Mouse (Mus musculus) heart, postnatal 25 days (tissue): Measurements from ENCODE around the gene Fam104a. TPM values are rescaled to one million over a fixed set of nuclear protein-coding genes. Genes with fewer than 3 reads are reported as not detected.

Experiments
- DNase-seq: peaks from one replicate; pipeline ENCODE4 v3.0.0; 2022; ENCODE audit warnings: low spot score
- intact Hi-C: fragments of 180-260 bp; cut with DNase I; formaldehyde crosslinking; loops from one replicate; pipeline ENCODE4 v1.15.1; 2025
- total RNA-seq, 2 experiments: library from RNA; stranded (reverse); gene quantifications; 2 replicates each; pipeline ENCODE4 v1.2.3; 2021

Gene Fam104a
- total RNA-seq, 2 experiments from 2014 or later: 13.9 to 15.0 TPM

GRCm38 (mm10) chr11:113648690-113649352, 35.1 kb downstream of the Fam104a start, which contains the start of gene Cog1:
TSS of gene Cog1 (plus strand) at chr11:113649169.
- intact Hi-C loops: loop anchor here (1.0 kb wide), 2 partner anchors 33 to 163 kb away; no protein-coding TSS in a partner anchor
- DNase-seq: no peak

DNA sequence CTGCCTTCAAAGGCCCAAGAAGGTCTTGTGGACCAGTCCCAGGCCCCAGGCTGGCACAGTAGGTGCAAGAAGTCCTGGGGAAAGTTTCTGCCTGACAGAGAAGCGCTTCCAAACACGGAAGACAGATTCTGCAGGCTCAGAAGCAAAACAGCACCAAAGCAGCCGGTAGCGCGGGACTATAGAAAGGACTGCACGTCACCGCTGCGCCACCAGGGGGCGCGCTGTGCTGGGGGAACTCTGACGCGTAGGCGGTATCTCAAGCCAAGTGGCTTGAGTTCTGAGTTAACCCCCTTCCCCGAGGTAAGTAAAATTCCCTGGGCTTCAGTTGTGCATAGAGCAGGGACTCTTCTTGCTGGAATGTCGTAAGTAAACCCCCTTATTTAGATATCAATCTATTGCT, 35.8 kb downstream of the Fam104a start:
- intact Hi-C loops: loop anchor here (1.0 kb wide), 2 partner anchors 34 to 164 kb away; no protein-coding TSS in a partner anchor
- DNase-seq: peak; percentile 39

DNA sequence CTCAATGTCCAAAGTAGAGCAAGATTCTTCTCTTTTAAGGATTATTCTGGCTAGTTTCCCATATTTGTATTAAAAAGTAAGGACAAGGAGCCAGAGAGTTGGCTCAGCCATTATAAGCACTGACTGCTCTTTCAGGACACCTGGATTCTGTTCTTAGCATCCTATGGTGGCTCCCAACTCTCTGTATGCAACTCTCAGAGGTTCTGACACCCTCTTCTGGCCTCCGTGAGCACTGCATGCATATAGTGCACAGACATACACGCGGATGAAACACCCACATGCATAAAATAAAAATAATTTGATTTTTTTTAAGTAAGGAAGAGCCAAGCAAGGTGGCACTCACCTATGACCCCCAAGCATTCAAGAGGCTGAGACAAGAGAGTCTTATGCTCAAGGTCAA, 38.8 kb downstream of the Fam104a start:
- DNase-seq: no peak
- intact Hi-C loops: no loop called here

DNA sequence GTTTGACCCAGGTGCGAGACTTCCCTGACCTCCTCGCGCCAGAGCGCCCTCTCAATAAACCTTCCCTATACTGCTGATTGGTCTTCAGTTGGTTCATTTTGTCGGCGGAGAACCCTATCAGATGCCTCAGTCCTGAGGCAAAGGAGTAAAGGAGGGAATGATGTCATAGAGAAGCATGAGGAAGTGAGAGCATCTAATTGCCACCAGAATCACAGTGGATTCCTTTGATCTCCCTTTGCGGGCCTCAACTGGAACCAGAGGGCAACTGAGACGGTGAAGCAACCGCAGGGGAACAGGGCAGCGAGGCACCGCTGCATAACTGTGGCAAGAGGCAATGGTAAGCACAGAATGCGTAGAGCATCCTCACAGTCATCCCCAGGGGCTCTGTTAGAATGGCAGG, 45.3 kb downstream of the Fam104a start:
- intact Hi-C loops: no loop called here
- DNase-seq: no peak

DNA sequence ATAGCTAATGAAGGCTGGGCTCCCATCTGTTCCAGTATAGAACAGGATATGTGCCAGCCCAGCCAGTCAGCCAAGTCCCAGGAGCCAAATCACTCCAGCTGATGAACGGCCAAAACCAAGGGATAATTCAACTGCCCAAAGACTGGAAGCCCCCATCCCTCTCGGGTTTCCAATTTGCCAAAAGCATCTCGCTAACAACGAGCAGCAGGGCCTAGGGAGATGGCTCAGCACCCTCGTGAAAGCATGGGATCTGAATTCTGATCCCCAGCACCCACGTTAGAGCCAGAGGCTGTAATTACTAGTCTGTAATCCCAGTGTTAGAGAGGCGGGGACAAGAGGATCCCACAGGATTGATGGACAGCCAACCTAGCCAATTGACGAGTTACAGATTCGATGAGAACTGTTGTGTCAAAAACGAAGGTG, 49.2 kb downstream of the Fam104a start:
- intact Hi-C loops: no loop called here
- no peak for DNase-seq

GRCm38 (mm10) chr11:113633398-113633797, 50.6 kb downstream of the Fam104a start:
- intact Hi-C loops: no loop called here
- no peak for DNase-seq

DNA sequence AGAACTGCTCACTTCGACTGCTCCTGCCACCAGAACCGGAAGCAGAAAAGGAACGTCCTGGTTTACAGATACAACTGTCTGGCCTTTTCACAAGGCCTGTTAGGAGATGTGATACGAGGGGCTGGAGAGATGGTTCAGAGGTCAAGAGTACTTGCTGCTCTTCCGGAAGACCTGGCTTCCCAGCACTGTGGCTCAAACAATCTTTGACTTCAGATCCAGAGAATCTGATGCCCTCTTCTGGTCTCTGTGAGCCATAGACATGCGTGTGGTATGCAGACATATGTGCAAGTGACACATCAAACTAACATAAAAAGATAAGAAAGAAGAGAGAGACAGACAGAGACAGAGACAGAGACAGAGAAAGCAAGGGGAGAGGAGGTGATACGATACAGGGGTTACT, 51.7 kb downstream of the Fam104a start:
- intact Hi-C loops: no loop called here
- no peak for DNase-seq

- intact Hi-C loops: no loop called here
- DNase-seq: no peak
Observed at GRCm38 (mm10) chr11:113631862-113632261, 52.1 kb downstream of the Fam104a start.

DNA sequence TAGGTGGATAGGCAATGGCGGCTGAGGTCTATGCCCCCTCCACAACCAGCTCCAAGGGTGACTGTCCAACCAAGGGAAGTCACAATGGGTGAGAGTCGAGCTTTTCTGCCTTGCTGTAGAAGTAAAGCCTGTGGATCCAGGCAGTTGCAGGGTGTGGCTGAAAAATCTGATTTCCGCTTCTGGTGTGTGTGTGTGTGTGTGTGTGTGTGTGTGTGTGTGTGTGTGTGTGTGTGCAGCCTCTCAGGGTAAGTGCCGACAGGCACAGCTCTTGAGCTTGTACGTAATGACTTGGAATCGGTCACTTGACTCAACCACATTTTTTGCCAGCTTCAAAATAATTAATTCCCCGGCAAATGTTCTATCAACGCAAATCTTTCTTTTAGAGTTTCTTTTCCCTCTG, 52.7 kb downstream of the Fam104a start:
- DNase-seq: no peak
- intact Hi-C loops: no loop called here

DNA sequence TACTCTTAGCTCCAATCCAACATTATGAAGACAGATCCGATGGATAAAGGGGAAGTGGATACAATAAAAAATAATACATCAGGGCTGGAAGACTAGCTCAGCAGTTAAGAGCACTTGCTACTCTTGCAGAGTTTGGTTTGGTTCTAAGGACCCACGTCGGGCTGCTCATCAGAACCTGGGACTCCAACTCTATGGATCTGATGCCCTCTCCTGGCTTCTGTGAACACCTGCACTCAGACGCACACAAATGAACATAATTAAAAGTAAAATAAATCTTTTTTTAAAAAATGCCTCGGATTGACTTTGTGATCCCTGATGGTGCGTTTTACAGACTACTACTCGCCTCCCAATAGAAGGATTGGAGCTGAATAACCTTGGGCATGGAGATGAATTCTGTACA, 53.3 kb downstream of the Fam104a start:
- intact Hi-C loops: no loop called here
- no peak for DNase-seq

- intact Hi-C loops: no loop called here
- DNase-seq: no peak
Observed at GRCm38 (mm10) chr11:113627785-113628184, 56.2 kb downstream of the Fam104a start.

DNA sequence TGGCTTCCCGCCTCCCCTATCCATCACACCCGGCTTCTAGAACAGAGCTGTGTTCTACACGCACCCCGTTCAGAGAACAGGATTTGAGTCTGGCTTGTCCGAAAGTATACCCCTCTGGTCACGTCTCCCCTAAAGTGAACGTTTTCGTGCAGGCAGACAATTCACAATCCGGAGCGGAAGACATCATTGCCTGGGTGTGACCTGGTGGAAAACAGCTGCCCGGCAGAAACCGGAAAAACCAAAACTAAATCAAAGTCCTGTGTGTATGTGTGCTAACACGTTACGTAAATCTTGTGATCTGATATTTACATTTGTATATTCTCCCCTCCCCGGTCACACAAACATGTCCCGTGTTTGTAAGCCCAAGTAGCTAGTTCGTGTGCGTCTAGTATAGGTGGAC, 58.5 kb downstream of the Fam104a start:
- intact Hi-C loops: no loop called here
- no peak for DNase-seq

DNA sequence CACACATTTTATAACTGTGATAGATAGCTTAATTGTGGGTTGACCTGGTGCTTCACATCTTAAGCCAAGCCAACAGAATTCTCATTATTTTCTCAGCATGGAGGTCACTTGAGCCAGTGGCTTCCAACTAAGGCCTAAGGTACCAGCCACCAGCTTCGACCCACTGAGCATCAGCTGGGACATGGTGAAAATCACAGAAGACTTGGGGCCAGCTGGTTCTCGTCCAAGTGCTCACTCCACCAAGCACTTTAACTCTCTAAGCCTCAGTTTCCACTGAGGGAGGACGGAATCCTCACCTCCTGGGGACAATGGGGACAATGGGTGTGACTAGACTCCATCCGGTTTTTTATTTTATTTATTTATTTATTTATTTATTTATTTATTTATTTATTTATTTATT, 61.9 kb downstream of the Fam104a start:
- DNase-seq: no peak
- intact Hi-C loops: no loop called here

GRCm38 (mm10) chr11:113621001-113621400, 63.0 kb downstream of the Fam104a start:
- intact Hi-C loops: no loop called here
- DNase-seq: no peak

- intact Hi-C loops: loop anchor here (5.0 kb wide), 2 partner anchors 322 to 442 kb away; no protein-coding TSS in a partner anchor
- DNase-seq: no peak
Observed at GRCm38 (mm10) chr11:113619420-113620080, 64.4 kb downstream of the Fam104a start.

DNA sequence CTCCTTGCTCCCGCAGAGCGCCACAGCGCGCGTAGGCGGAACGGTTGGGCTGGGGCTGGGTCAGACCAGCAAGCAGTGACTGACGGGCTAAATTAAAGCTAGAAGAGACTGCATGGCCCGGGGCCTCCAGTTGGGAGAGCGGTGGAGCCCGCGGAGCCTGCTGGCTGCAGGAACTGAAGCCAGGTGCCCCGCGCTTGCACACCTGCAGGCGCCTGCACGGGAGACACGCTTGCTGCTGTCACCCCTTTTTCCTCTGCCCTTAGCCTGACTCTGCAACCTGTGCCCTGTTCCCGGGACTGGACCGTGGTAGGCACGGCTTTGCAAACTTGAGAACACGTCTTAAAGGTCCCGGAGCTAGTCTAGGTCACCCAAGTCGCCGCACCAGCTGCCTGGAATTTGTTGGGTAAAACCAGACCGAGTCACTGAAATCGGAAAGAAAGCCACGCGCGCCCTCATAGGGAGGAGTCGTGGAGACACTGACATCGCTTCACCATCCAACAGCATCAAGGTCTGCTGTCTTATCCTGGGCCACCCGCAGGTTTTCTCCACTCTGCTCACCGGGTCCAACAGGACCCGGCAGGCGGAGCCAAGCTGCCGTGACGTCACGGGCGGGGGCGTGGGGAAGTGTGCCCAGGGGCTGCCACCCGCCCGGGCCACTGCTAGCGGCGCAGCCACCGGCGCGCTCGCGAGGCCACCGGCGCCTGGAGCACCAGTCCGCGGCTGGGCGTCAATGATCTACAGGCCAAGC, 65.1 kb downstream of the Fam104a start, which contains the start of gene Sstr2:
Gene Sstr2, plus strand, starts transcription at position 671 of the 748 bp plus-strand sequence.
- intact Hi-C loops: loop anchor here (5.0 kb wide), 2 partner anchors 322 to 442 kb away; no protein-coding TSS in a partner anchor
- DNase-seq: peak; percentile 20

- intact Hi-C loops: loop anchor here (5.0 kb wide), 2 partner anchors 321 to 441 kb away; no protein-coding TSS in a partner anchor
Observed at GRCm38 (mm10) chr11:113618303-113618671, 65.7 kb downstream of the Fam104a start.

GRCm38 (mm10) chr11:113617132-113617911, 66.6 kb downstream of the Fam104a start:
- no peak for DNase-seq
- intact Hi-C loops: loop anchor here (5.0 kb wide), 2 partner anchors 320 to 440 kb away; no protein-coding TSS in a partner anchor

More at GRCm38 (mm10) chr11:113618303-113618671, 65.7 kb downstream of the Fam104a start:
- no peak for DNase-seq

- intact Hi-C loops: no loop called here
- DNase-seq: no peak
Observed at GRCm38 (mm10) chr11:113614476-113614875, 69.5 kb downstream of the Fam104a start.
